Mouse (Mus musculus) mature B cell (primary cell): ENCODE results near the gene Snai1.

ENCODE experiments used
- in situ Hi-C: fragments of 300-500 bp; cut with MboI; formaldehyde crosslinking; loops from 2 replicates; pipeline ENCODE4 v1.14.3; 2019

The Snai1 gene

DNA sequence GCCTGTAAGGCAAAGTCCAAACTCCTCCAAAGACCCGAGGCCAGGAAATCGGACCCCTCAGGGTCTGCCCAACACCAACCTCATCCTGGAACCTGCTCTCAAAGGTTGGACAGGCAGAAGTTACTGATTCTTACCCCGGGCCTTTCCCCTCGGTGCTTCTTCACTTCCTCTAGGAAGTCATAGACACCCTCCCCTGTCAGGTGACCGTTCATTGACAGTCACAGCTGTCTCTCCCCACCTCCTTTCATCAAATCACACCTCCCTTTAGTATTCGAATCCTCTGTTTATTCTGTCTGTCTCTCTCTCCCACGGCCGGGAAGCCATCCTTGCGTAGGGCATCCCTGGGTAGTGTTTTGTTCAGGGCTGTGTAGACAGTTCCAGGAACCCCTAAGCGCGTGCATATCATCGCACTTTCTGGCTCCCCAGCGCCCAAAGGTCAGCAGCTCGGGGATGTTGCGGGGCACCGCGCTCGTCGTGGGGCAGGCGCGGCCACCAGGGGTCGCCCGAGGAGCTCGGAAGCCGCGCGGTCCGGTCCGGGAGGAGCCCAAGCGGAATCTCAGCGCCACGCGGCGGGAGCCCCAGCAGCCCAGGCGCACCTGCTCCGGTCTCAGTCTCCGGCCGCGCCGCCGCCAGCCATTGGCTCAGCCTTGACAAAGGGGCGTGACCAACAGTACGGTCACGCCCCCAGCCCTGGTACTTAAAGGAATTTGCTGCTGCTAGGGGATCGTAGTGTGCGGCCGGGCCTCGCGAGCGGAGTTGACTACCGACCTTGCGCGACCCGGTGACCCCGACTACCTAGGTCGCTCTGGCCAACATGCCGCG lies at the start of gene Snai1:
Gene Snai1 (plus strand): TSS at position 720 of the 822 bp plus-strand sequence.
- in situ Hi-C loops = loop anchor here (10.0 to 25.0 kb wide), 2 partner anchors 137 to 350 kb away; no protein-coding TSS in a partner anchor

GRCm38 (mm10) chr2:167490813-167491525 lies 47.0 kb upstream of the Snai1 start:
- in situ Hi-C loops = no loop called here

GRCm38 (mm10) chr2:167491757-167492708 lies 46.0 kb upstream of the Snai1 start, which contains the start of gene Rnf114:
TSS of gene Rnf114 (plus strand) at chr2:167492645.
- in situ Hi-C loops = no loop called here

DNA sequence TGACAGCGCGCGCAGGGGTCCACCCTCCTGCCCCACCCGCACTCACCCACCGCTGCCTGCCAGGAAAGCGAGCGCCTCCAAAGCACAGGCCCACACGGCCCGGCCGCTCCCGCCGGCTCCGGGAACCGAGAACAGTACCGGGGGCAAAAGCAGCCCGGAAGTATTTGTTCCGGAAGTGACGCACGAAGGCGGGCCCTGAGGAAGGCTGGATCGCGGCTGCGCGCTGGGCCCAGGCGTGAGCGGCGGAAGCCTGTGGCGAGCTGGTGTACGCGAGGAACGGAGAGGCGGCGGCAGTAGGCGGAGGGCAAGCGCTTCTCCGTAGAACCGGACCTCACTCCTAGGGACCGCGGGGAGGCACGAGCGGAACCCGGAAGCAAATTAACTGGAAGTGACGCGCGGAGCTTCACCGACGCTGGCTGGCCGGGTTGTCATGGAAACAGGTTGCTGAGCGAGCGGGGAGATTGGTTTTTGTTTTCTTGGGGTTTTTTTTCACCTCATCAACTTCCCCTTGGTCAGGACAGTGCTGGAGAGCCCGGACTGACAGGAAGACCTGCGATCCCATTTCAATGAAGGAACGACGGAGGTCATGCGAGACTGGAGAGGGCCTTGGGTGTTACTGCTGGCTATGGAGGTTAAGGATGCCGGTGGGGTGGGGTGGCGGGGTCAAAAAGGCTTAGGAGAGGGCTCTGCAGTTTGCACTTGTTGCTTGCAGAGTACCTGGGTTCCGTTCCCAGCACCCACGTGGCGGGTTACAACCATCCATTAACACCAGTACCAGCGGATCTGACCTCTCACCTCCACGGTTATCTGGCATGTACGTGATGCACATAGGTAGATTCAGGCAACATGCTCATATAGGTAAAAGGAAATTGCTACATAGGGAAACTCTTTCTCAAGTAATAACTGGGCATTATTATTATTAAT lies 45.0 kb upstream of the Snai1 start, which contains the start of gene Spata2:
Gene Spata2 (minus strand): TSS at position 175 of the 924 bp plus-strand sequence.
- in situ Hi-C loops = no loop called here

DNA sequence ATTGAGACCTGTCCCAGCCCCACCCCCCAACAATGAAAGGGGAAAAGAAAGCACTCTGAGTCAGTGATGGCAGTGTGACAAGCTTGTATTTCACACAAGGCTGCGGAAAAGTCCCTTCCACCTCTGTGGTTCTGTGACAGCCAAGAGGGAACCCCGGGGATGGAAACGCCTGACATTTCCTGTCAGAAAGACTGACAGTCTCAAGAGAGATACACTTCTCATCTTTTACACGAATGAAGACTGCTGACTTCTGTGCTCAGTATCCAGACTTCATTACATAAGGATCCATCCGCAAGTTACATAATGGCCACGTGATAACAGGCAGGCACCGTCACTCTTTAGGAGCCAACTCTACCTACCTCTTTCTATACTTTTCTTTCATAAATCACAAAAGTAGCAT lies 41.6 kb upstream of the Snai1 start:
- in situ Hi-C loops = no loop called here

- in situ Hi-C loops = no loop called here
Measured at GRCm38 (mm10) chr2:167497272-167497671, 40.7 kb upstream of the Snai1 start.

GRCm38 (mm10) chr2:167502554-167503252 lies 35.3 kb upstream of the Snai1 start:
- in situ Hi-C loops = no loop called here

- in situ Hi-C loops = no loop called here
Measured at GRCm38 (mm10) chr2:167503253-167503895, 34.6 kb upstream of the Snai1 start.

DNA sequence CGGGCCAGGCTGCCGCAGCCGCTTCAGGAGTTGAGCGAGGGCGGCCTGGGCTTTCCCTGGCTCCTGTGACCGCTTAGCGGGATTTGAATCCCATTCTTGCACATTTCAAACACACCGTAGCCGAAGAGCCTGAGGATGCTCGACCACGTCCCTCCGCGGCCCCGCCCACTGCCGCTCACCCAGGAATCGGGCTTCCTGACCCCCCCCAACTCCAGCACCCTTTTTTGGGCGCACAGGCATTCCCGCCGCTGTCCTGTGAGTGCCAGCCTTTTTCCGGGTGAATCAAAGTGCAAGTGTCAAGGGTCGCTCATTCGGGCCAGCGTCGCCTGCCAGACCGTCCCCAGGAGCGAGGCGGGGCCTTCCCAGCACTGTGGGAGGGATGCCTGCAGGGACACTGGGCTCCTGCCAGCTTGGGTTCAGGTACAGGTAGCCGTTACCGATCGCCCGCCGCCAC lies 34.1 kb upstream of the Snai1 start:
- in situ Hi-C loops = no loop called here

DNA sequence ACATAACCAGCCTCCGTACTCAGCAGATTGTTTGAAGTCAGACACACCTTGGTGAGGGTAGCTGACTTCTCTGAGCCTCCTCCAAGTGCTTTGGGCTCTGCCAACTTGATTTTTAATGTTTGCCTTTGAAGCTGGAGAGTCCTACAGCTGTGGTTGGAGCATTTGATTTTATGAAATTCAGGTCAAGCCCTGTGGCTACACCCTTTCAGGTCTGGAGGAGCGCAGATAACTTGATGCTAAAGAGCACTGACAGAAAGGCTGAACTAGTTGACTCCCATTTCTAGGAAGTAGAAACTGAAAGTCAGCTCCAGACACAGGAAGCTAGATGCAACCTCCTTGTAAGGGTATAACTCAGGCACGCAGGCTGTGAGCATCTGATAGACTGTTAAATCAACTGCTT lies 32.9 kb upstream of the Snai1 start:
- in situ Hi-C loops = no loop called here

- in situ Hi-C loops = no loop called here
Measured at GRCm38 (mm10) chr2:167506546-167507260, 31.3 kb upstream of the Snai1 start.

- in situ Hi-C loops = no loop called here
Measured at GRCm38 (mm10) chr2:167507719-167508385, 30.1 kb upstream of the Snai1 start.

GRCm38 (mm10) chr2:167508569-167508968 lies 29.4 kb upstream of the Snai1 start:
- in situ Hi-C loops = no loop called here

GRCm38 (mm10) chr2:167510485-167510884 lies 27.5 kb upstream of the Snai1 start:
- in situ Hi-C loops = no loop called here

DNA sequence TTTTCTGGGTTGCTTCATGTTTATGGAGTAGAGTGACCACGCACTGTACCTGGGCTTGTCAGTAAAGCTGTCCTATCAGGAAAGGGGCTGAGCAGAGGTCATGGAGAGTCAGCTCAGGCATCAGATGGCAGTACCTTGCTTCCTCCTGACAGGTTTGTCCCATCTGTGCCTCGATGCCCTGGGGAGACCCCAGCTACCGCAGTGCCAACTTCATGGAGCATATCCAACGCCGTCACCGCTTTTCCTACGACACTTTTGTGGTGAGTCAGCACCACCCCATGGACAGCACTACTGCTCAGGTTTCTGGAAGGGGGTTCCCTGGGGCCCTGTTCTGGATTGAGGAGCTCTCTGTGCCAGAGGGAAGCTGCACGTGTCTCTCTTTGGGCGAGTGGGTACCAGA lies 25.6 kb upstream of the Snai1 start:
- in situ Hi-C loops = no loop called here

DNA sequence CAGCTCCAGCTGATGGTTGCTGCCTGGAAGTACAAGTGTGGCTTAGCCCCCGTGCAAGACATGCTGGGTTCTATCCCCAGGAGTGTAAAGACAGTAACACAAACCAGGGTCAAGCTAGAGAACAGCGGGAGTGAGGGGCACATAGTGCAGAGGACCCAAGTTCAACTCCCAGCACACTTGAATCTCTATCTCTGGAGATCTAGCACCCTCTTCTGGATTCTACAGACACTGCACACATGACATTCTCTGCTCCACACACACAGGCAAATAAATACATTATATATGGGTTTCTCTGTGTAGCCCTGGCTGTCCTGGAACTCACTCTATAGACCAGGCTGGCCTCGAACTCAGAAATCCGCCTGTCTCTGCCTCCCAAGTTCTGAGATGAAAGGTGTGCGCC lies 25.0 kb upstream of the Snai1 start:
- in situ Hi-C loops = no loop called here

GRCm38 (mm10) chr2:167514641-167515040 lies 23.4 kb upstream of the Snai1 start:
- in situ Hi-C loops = no loop called here

GRCm38 (mm10) chr2:167515688-167516087 lies 22.3 kb upstream of the Snai1 start:
- in situ Hi-C loops = no loop called here
